Comparison of ENCODE assay signal across 8 mouse cellular contexts in genomic region chr5:102481215-102482211, GRCm38 (mm10). TPM values are rescaled to one million over a fixed set of nuclear protein-coding genes. Genes with fewer than 3 reads are reported as not detected.
DNase-seq lines count a peak whose midpoint lies in the region.

TSS of gene Arhgap24 (plus strand) at chr5:102481391.

- peak; percentile 67 for DNase-seq in CD4-positive, CD25-positive, alpha-beta regulatory T cell, adult 2 months (ENCODE audit: low read depth, low spot score)
- peak; percentile 50 for DNase-seq in adrenal gland, postnatal 25 days
- peak; percentile 88 for DNase-seq in forelimb bud, embryonic 11.5 days (ENCODE audit: low read depth, low spot score)
- peak; percentile 64 for DNase-seq in heart, postnatal 4 days
- peak; percentile 11 to 25 for DNase-seq in layer of hippocampus, postnatal 25 days (ENCODE audit: extremely low spot score in 1 of 2, low spot score in 1 of 2)
- DNase-seq in lung, postnatal 25 days (ENCODE audit: low spot score): peak; percentile 89
- peak; percentile 68 for DNase-seq in ovary, postnatal 36 days (ENCODE audit: low spot score)
- peak; percentile 78 to 86 for DNase-seq in thymus, postnatal 36 days

RNA-seq across cellular contexts. Expression of gene Arhgap24, which starts in this region (rescaled TPM):
- 10.6 and 15.6 TPM in 2 replicates for total RNA-seq in adrenal gland, postnatal 25 days (2021)
- 10 to 100 TPM; 17.2 to 18.3 TPM for total RNA-seq in heart, postnatal 4 days (2021)
- total RNA-seq in layer of hippocampus, postnatal 25 days (2021): 1 to 10 TPM; 6.1 to 7.0 TPM

Comparison
In these comparisons a context has a peak if more than half of its experiments do, and no peak if none do; other contexts are left out.
1. Peak in every context shown above with its lines: DNase-seq.
2. DNase-seq: peak in every context shown above with its lines; median percentile 89 in lung, postnatal 25 days; 88 in forelimb bud, embryonic 11.5 days; 82 in thymus, postnatal 36 days; 68 in ovary, postnatal 36 days; 67 in CD4-positive, CD25-positive, alpha-beta regulatory T cell, adult 2 months; 64 in heart, postnatal 4 days; 50 in adrenal gland, postnatal 25 days; 18 in layer of hippocampus, postnatal 25 days.